Mouse (Mus musculus): ENCODE measurements around the gene Spata6.

The Spata6 gene

DNA sequence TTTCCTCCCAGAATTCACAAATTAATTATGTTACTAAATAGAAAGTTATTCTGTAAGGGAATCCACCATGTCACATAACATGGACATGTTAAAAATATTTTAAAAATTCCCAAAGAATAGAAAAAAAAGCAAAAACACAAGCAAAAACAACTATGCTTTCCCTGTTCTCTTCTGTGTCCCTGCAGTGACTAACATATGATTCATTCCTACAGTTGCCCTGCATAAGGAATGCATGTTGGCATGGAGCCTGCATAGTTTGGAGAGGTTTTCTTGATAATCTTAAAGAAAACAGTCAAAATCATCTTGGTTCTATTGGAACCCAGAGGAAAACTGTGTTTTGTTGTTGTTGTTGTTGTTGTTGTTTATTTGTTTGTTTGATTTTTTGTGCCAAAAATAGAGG lies 132.8 kb downstream of the Spata6 start:
- no peak for DNase-seq

DNA sequence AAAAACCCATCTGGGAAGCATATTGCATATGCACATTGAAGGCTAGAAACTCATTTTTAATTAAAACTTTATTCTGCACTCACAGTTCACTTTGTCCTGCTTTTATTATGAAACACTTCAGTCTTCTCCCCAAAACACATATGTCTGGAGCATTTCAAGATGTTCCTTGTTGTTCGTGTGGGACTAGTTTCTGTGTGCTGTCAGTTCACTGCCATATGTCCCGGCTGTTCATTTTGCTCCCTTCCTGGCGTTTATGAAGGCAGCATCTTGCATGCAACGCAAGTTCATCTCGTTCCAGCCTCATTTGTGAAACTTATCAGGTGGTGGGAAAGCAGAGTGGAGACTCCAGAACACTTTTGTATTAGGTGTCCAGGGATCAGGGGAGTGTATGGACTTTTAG lies 146.9 kb downstream of the Spata6 start:
- no peak for DNase-seq

DNA sequence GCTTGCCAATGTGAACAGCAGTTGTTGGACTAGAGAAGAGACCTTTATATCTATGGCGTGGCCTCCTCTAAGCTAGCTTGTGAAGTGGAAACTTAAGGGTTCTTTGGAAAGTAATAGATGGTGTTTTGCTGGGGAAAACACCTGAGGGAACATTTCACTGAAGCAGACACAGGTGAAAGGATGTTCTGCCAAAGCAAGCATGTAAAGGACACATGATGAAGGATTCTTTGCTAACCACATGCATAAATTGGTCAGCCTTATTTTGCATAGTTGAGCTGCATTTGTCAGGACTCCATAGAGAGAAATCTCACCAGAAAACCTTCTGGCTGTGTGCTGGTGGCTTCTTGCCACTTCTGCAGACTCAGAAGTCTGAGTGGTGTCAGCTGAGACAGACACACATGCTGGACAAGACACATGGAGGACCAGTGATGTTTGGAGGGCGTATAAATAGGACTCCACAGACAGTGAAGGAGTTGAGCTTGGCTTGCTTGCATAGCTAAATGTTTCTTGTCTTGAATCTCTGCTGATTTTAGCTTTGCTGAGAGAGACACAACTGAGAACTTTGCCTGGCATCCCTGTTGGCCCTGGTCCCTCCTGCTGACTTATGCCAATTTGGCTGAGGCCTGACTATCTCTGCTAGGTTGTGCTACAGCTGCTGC lies 148.1 kb downstream of the Spata6 start:
- DNase-seq = no peak

All from thymus, postnatal 36 days (tissue).